Mouse (Mus musculus): Measurements from ENCODE around the gene Diras1.

- no peak for TF ChIP-seq CTCF (IDR thresholded peaks at IDR 0.05; ENCODE audit: extremely low read depth, insufficient read depth, low read length)
- TF ChIP-seq POLR2A (IDR thresholded peaks at IDR 0.05; ENCODE audit: extremely low read depth, insufficient read depth, low read length), result no peak
Observed at GRCm38 (mm10) chr10:81051133-81051532, 25.7 kb upstream of the Diras1 start.

Data from cortical plate, adult 2 months (tissue).